Mouse (Mus musculus): ENCODE measurements around the gene Atg14.
A peak's percentile ranks its signal among the peaks of the same experiment; 100 is the strongest.
"Not testable (repeated sequence)": the region's sequence is repeated elsewhere in the genome, so short reads cannot be mapped to it uniquely, and the experiment has no call there.

The Atg14 gene

DNA sequence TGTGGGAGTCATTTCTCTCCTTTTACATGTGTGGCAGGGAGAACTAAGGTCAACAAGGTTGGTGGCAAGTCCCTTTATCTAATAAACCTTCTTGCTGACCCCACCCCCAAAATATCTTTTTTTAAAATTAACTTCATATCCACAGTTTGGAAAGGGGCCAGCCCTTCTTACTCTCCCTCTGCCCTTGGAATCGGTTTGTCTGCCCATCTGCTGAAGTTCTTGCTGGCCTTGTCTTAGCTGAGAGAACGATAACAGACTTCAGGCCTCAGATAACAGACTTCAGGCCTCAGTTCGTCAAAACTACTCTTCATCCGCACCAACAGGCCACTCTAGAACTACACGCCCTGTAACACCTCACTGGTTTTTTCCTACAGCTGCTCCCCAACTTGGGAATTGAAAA is 26.2 kb downstream of the Atg14 start:
- no peak for DNase-seq (ENCODE audit: low spot score)

DNA sequence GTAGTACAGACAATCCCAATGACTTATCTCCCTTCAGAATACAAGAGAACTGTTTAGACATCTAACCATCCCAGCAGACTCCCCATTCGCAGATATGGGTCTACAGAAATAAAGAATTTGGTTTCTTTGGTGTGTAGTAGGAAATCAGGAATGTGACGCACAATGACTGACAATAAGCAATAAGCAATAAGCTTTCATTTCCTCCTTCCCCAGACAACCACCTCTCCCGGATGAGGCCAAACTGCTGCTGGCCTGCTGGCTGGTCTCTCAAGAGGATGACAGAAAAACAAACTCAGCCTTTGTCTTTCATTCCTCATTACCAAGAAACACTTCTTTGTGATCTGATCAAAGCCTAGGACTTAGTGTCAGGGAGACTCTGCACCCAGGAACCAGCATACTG is 28.2 kb downstream of the Atg14 start:
- DNase-seq (ENCODE audit: low spot score), result no peak

DNA sequence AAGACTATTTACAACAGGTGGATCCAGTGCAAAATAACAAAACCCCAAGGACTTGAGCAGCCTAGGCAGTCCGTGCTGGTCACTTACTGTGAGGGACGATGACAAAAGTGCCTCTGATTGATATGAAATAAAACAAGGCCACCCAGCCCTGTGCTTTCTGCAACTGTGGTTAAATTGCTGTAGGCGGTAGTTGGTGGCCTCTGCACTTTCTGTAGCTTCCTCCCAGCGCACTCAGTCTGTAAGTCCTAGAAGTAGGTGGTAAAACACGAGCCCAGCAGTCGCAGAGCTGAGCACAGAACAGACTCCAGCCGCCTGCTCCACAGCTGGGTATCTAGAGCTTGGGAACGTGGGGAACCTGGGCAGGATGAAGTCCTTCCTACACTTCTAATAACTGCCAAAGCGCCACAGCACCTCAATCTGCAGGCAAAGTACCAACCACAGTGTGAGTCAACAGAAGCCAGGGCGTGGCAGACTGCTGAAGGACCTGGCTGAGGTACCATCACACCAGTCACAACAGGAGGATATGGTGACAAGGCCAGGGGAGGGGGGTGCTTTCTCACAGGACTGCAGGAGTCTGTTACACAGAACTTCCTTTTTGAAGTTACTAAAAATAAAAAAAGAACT is 29.0 kb downstream of the Atg14 start:
- no peak for DNase-seq (ENCODE audit: low spot score)

DNA sequence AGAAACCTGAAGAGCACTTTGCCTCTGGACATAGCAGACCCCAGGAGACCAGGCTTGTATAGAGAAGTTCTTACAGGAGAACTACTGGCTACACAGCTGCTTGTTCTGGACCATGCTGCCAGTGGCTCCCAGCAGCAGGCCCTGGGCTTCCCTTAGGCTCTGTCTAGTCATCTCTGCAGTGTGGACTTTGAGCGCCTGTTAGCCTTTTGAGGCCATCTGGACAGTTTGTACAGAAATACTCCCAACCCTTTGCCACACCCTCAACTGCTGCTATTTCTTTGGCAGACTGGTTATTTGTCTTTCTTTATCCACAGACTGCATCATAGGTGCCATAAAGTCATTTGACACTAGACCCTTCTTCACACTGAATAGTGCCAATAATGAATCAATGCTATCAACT is 35.4 kb downstream of the Atg14 start:
- DNase-seq (ENCODE audit: low spot score), result no peak

DNA sequence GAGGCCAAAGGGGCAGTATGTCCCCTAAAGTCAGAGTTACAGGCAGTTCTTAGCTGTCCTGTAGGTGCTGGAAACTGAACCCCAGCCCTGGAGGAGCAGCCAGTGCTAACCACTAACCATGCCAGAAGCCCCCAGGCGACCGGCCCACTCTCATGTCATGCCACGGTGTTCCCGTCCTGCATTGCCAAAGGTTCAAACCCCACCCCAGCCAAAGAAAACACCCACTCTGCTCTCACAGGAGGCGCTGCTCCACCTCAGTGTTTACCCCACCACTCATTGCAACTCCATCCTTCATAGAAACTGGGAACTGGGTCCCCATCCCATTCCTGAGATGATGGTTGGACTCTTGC is 36.3 kb downstream of the Atg14 start:
- no peak for DNase-seq (ENCODE audit: low spot score)

DNA sequence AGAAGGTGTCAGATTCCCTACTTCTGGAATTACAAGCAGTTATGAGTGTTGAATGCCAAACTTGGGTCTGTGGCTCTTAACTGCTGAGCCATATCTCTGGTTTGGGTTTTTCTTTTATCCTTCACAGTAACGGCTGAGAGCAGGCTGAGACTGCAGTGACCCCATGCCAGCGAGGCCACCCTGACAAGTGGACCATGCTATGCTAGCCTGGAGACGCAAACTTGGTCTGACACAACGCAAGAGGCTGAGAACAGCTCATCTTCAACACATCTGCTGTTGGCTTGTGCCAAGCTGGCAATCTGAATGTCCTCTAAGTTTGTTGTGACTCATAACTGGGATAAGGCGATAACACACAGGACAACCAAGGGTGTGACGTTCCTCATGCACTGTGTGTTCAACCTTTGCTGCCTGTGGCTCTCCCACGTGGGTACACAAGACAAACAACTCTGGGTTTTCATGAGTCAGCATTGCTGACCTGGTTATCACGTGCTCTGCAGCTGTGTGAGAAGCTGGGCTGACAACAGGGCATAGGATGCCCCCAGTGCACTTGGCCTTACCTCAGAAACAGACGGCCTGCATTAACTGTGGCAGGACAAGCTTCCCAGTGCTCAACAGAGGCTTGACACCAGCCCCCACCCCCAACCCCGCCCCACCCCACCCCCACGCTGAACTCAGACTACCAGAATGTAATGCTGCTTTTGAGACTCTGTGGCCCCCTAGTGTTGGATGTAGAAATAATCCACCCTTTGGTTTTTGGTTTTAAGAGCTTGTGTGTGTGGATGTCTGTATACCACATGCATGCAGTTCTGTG is 36.9 kb downstream of the Atg14 start:
- no peak for DNase-seq (ENCODE audit: low spot score)

GRCm38 (mm10) chr14:47532496-47532895 is 38.0 kb downstream of the Atg14 start:
- DNase-seq (ENCODE audit: low spot score), result no peak

DNA sequence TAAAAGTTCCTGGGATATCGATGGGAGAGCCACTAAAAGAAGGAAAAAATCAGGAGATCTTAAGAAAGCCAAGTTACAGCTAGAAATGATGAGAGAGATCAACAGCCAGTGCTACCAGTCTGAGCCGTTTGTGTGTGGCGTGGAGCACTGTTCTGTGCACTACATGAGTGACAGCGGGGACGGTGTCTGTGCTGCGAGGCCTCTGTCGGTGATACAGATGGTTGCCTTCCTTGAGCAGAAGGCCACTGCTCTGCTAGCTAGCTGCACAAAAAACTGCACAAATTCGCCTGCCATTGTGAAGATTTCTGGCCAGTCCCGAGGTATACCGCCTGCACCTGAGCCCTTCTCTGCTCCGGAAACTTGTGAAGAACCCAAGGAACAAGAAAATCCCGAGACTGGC is 40.9 kb downstream of the Atg14 start:
- DNase-seq (ENCODE audit: low spot score), result not testable (repeated sequence)

DNA sequence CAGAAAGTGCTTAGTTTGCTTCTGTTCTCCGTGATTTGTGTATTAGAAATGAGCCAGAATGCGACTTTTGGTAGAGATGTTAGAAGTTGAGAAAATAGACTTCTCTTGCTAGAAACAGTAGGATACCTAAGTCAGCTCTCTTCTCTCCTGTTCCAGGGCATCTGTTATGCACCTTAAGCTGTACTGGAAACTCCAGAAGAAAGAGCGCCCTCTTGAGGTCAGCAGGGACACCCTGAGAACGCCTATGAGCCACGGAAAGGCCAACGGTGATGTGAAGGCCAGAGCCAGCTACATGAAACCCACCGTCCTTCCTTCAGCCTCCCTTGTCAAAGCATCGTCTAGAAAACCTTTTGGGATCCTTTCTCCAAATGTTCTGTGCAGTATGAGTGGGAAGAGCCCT is 41.4 kb downstream of the Atg14 start:
- DNase-seq (ENCODE audit: low spot score), result peak; percentile 68

GRCm38 (mm10) chr14:47528293-47528692 is 42.2 kb downstream of the Atg14 start:
- DNase-seq (ENCODE audit: low spot score), result no peak

DNA sequence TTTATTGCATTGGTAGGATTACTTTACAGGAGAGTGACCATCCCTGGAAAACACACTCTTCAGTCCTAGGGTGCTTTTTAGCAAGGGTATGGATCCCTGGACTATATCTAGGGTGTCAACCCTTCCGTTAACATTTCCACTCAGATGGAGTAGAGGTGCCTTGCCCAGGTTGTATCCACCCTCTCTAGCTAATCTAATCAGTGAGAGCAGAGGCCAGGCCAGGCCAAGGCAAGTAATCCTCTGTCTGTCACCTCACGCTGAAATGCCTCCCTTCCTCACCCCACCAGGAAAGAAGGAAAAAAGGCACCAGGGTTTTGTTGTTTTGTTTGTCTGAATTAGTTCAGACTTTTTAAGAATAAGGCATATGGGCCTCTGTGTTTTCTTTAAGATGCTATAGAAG is 42.6 kb downstream of the Atg14 start:
- no peak for DNase-seq (ENCODE audit: low spot score)

DNA sequence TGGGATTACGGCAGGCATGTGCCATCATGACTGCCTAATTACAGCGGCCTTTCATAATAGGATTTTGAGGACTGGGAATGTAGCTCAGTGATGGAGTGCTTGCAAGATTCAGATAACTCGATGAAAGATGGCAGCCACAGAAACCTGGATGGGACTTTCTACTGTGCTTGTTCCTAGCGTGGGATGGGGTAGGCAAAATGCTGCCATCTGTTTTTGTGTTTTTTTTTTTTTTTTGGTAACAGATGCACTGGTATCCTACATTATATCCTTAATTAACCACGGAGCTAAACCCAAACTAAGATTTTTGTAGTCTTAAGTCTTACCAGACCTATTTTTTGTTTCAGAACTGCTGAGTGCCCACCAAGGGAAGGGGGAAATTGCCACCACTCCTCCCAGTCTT is 44.6 kb downstream of the Atg14 start:
- no peak for DNase-seq (ENCODE audit: low spot score)

DNA sequence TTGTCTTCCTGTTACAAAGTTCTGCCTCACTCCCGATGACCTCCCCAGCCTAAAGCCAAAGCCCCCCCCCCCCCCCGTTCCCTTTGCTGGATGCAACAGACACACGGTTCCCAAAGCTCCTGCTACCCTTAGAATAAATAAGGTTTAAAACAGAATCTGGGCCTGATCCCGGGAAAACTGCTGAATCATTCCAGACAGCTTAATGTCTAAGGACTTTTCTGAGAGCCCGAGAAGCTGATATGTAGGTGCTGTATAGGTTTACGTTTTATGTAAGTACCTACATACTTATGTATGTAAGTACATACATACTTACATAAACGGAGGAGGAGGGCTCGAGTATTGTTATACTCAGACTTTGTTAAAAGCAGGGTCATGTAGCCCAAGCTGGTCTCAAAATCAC is 45.1 kb downstream of the Atg14 start:
- no peak for DNase-seq (ENCODE audit: low spot score)

DNA sequence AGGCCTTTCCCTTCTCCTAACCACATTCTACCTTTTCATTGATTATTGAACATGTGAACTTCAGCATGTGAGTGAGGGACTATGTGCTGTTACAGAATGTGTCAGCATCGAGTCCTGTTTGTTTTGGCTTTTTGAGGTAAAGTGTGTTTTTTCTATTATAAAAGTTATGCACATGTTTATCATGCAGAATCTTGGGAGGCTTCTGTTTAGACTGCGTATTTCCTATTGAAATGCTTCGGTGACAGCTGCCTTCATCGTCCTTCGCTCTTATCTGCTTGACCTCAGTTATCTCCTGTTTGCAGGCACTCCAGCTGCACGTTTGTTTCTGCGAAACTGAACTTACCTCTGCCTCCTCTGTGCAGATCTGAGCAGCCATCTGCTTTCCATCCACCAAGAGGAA is 48.1 kb downstream of the Atg14 start:
- no peak for DNase-seq (ENCODE audit: low spot score)

DNA sequence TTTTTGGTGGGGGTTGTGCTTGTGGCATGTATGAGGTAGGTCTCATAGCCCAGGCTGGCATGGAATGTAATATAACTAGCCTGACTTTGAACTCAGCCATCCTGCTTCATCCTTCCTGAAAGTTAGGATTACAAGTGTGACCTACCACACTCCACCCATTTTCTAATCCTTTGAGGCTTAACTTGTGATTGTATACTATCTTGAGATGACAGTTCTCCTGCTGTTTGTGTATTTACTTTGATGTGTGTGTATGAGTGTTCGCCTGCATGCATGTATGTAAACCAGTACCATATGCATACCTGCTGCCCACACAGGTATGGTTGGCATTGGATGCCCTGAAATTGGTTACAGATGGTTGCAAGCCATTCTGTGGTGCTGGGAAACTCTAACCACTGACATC is 48.8 kb downstream of the Atg14 start:
- DNase-seq (ENCODE audit: low spot score), result no peak

- no peak for DNase-seq (ENCODE audit: low spot score)
These were observed 49.5 kb downstream of the Atg14 start for GRCm38 (mm10) chr14:47520751-47521449.

DNA sequence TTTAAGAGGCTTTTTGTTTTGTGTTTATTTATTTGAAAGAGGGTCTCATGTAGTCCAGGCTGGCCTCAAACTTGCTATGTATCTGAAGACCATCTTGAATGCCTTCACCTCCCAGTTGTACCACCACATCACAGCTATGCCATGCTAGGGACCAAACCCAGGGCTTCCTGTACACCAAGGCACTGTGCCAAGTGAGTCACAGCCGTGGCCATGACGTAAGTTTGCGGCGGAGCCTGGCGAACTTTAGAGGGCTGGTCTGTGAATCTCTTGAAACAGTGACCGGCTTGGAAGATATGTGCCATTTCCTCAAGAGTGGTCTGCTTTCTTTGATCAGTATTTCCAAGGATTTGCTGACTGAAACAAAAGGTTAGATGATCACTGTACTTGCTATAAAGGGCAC is 51.8 kb downstream of the Atg14 start:
- no peak for DNase-seq (ENCODE audit: low spot score)

DNA sequence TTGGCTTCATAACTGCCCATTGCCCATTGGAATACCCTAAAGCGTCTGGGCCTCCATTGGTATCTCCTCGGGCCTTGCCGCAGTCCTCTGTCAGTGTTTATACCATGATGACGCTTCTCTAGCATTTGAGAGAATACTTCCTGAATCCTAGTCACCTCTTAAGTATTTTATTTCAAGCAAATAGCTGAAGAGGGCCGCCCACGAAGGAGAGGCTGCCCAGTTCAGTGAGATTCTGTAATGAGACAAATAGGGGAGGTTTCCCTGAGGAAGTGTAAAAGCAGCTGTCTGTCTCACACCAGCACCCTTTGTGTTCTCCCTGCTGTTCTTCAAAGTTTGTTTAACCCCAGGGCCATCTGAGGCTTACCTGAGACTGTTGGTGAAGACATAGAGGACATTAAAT is 53.7 kb downstream of the Atg14 start:
- no peak for DNase-seq (ENCODE audit: low spot score)

DNA sequence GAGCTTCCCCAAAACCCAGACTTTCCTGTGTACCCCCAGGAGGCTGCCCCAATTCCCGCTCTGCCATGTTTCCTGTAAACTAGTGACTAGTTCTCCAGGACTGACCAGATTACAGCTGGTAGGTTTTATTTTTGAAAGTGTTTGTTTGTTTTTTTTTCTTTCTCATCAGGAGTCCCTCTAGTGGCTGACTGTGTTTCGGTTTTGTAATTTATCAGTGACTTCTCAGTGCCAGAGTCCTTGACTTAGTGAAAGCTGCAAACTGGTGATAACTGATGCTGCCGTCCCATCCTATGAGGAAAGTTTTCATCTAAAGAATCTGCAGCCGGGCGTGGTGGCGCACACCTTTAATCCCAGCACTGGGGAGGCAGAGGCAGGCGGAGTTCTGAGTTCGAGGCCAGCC is 54.8 kb downstream of the Atg14 start:
- no peak for DNase-seq (ENCODE audit: low spot score)

DNA sequence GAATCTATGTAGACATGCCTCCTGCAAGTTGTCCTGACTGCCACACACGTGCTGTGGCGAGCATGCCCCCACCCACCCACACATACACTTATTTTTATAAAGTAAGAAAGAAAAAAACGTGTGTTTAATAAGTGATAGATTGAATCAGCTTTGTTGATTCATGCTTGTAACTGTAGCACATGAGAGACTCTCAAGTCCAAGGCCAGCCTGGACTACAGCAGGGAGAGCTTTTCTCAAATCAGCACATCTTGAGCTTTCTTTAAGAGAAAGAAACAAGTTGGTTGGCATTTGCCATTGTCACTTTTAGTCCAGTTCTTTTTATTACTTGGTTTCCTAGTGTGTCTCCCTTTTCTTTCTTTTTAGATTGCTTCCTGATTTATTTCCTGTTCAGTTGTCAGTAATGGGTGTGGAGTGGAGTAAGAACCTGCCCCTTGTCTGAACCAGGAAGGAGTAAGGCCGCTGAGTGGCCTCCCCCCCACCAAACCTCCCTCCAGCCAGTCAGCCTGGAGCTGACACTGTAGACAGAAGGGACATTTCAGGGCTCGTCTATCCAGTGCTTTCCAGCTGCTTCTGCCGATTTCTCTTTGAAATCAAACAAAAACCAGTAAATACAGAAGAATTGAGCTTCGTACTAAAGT is 55.5 kb downstream of the Atg14 start:
- no peak for DNase-seq (ENCODE audit: low spot score)

DNA sequence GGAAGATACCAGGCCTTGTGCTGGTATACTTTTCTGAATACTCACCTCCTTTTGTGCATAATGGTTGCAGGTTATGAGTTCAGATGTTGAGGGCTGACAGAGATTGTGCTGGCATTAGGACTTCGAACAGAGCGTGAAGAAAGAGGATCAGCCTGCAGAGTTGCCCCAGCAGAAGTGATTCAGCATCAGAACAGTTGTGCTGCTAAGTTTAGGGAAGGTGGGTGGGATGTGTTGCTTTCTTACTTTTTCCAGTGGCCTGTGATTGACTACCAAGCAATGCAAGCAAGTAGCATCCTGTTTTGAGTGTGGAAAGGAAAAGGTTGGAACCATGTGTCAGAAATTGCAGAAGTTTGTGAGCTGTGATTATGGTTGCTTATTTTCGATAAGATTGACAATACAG is 56.8 kb downstream of the Atg14 start:
- peak; percentile 49 for DNase-seq (ENCODE audit: low spot score)

GRCm38 (mm10) chr14:47510244-47510643 is 60.2 kb downstream of the Atg14 start:
- no peak for DNase-seq (ENCODE audit: low spot score)

- no peak for DNase-seq (ENCODE audit: low spot score)
These were observed 62.4 kb downstream of the Atg14 start for GRCm38 (mm10) chr14:47508035-47508434.

Data from left cerebral cortex, adult 11 months (tissue).